ENCODE assay signal across 9 mouse cellular contexts in genomic region chr8:84946528-84947240, GRCm38 (mm10). TPM values are rescaled to one million over a fixed set of nuclear protein-coding genes. Genes with fewer than 3 reads are reported as not detected.
A peak's percentile ranks its signal among the peaks of the same experiment; 100 is the strongest.
DNase-seq lines count a peak whose midpoint lies in the region; ATAC-seq and TF ChIP-seq lines count a peak whose summit lies in the region.
"Had no signal": no experiment of that assay in that cellular context is flagged by ENCODE, and none has a peak within 500 bp of the region (broad histone marks: within the 10 kb centered on the region; RNA-seq: fewer than 3 reads in every experiment).

Rtbdn (plus strand) TSS chr8:84946991.

- no peaks in the 10 kb centered on the region for H3K9me3 ChIP-seq in hindbrain, embryonic 14.5 days (ENCODE audit: control insufficient read depth, low read length)
- H3K9me3 ChIP-seq in midbrain, embryonic 16.5 days (replicated peaks; ENCODE audit: control insufficient read depth, low read length, poor library complexity, severe bottlenecking): no peaks in the 10 kb centered on the region

- H3K4me3 ChIP-seq in layer of hippocampus, adult 2 months: peak within 1 kb of the TSS; percentile 68
- peak within 1 kb of the TSS; percentile 70 for H3K4me3 ChIP-seq in hindbrain, embryonic 14.5 days (replicated peaks; ENCODE audit: low read length)
- H3K4me3 ChIP-seq in midbrain, embryonic 16.5 days (ENCODE audit: low read depth, low read length): peak within 1 kb of the TSS; percentile 81
- H3K4me3 ChIP-seq: myocyte had no signal

- peak within 1 kb of the TSS; percentile 87 for H3K9ac ChIP-seq in hindbrain, embryonic 14.5 days
- H3K9ac ChIP-seq in midbrain, embryonic 16.5 days (ENCODE audit: low read depth, low read length): peak within 1 kb of the TSS; percentile 87

- peaks cover 66% of the 10 kb centered on the region for H3K27me3 ChIP-seq in hindbrain, embryonic 14.5 days (ENCODE audit: control insufficient read depth, insufficient read depth, low read length)
- H3K27me3 ChIP-seq in midbrain, embryonic 16.5 days (ENCODE audit: control insufficient read depth, insufficient read depth, low read depth, low read length): peaks cover 17% of the 10 kb centered on the region

- peak within 1 kb of the TSS; percentile 72 for H3K27ac ChIP-seq in layer of hippocampus, adult 2 months
- peak within 1 kb of the TSS; percentile 87 for H3K27ac ChIP-seq in hindbrain, embryonic 14.5 days
- peak within 1 kb of the TSS; percentile 86 for H3K27ac ChIP-seq in midbrain, embryonic 16.5 days (ENCODE audit: low read length)

- ATAC-seq in hindbrain, embryonic 14.5 days (ENCODE audit: low FRiP score): no peak
- ATAC-seq in midbrain, embryonic 16.5 days: peak; percentile 32; the same call in 1 of the 2 replicates

- H3K36me3 ChIP-seq in hindbrain, embryonic 14.5 days (replicated peaks; ENCODE audit: control insufficient read depth, insufficient read depth): no peaks in the 10 kb centered on the region
- no peaks in the 10 kb centered on the region for H3K36me3 ChIP-seq in midbrain, embryonic 16.5 days (ENCODE audit: control insufficient read depth, insufficient read depth, low read length)

- TF ChIP-seq CTCF in layer of hippocampus, adult 2 months (conservative IDR thresholded peaks at IDR 0.05): peak; percentile 55

- H3K4me1 ChIP-seq in hindbrain, embryonic 14.5 days (replicated peaks; ENCODE audit: control insufficient read depth, insufficient read depth, low read length): peaks cover 27% of the 10 kb centered on the region
- peaks cover 33% of the 10 kb centered on the region for H3K4me1 ChIP-seq in midbrain, embryonic 16.5 days (ENCODE audit: control insufficient read depth, insufficient read depth, low read length)

- H3K4me2 ChIP-seq in hindbrain, embryonic 14.5 days (replicated peaks): peak within 1 kb of the TSS; percentile 82
- H3K4me2 ChIP-seq in midbrain, embryonic 16.5 days (ENCODE audit: low read length): peak within 1 kb of the TSS; percentile 76

- DNase-seq in layer of hippocampus, adult 2 months (ENCODE audit: low spot score in 2 of 2): no peak
- DNase-seq in layer of hippocampus, adult 11-12 months (ENCODE audit: low spot score): no peak
- DNase-seq in cerebellum, adult 8-10 months: peak; percentile 74
- DNase-seq in hindbrain, embryonic 14.5 days (ENCODE audit: low spot score): peak; percentile 40
- no peak for DNase-seq in adrenal gland, adult (ENCODE audit: inconsistent age in 2 of 2, low spot score in 1 of 2)
- no peak for DNase-seq in urinary bladder, postnatal 4 days (ENCODE audit: low spot score in 2 of 2)
- no peak for DNase-seq in kidney, adult 18-20 months

- 6% methylated on average over 17 of the region's 17 CpGs for WGBS in hindbrain, embryonic 14.5 days
- 5% methylated on average over 17 of the region's 17 CpGs for WGBS in midbrain, embryonic 16.5 days

RNA-seq across cellular contexts. Expression of gene Rtbdn, which starts in this region (rescaled TPM):
- 1 to 10 TPM; 1.1 TPM for total RNA-seq in layer of hippocampus, adult 2 months (2021)
- polyA plus RNA-seq in hindbrain, embryonic 14.5 days (2014; fragmentation: Nextera tagmentation; extraction: Ambion mirVana): 1.1 and 1.8 TPM in 2 replicates
- polyA plus RNA-seq in midbrain, embryonic 16.5 days (2015; fragmentation: Nextera tagmentation; extraction: Ambion mirVana): 2.8 and 3.3 TPM in 2 replicates
- polyA plus RNA-seq: myocyte had no signal

Comparison
In these comparisons a context has a peak if more than half of its experiments do, and no peak if none do; other contexts are left out.
1. DNase-seq: peak in cerebellum, adult 8-10 months (single experiment) and hindbrain, embryonic 14.5 days (single experiment); none in layer of hippocampus, adult 2 months (0 of 2), layer of hippocampus, adult 11-12 months (single experiment), adrenal gland, adult (0 of 2), urinary bladder, postnatal 4 days (0 of 2) and kidney, adult 18-20 months (single experiment).
2. Peak in every context shown above with its lines, with median percentiles within 50 percentile points of each other: H3K27ac ChIP-seq and H3K4me3 ChIP-seq.